Mouse (Mus musculus) gastrocnemius, adult 2 months (tissue): ENCODE measurements around the gene Adprh. TPM values are rescaled to one million over a fixed set of nuclear protein-coding genes. Genes with fewer than 3 reads are reported as not detected.

Experiments
- DNase-seq: peaks from one replicate; pipeline ENCODE4 v3.0.0; 2022
- H3K27ac ChIP-seq: fragments of 200-600 bp; 2 replicates; pipeline ENCODE4 v1.8.1; 2022; ENCODE audit warnings: mild to moderate bottlenecking
- H3K4me3 ChIP-seq: fragments of 200-600 bp; 2 replicates; pipeline ENCODE4 v1.8.1; 2022; ENCODE audit warnings: mild to moderate bottlenecking, moderate library complexity
- CTCF ChIP-seq: fragments of 200-600 bp; IDR thresholded peaks from 2 replicates; pipeline ENCODE4 v1.8.1; 2022; ENCODE audit warnings: antibody characterized with exemption, mild to moderate bottlenecking, moderate library complexity
- intact Hi-C: fragments of 180-260 bp; cut with DNase I; formaldehyde crosslinking; loops from one replicate; pipeline ENCODE4 v1.15.1; 2025
- total RNA-seq, 2 experiments: library from RNA; stranded (reverse); gene quantifications; 2 replicates each; pipeline ENCODE4 v1.2.3; 2021

Adprh gene
- total RNA-seq, 2 experiments from 2014 or later = 17.5 to 20.9 TPM

GRCm38 (mm10) chr16:38461749-38462148 lies 9.2 kb upstream of the Adprh start:
- no peak for TF ChIP-seq CTCF
- no peak overlapping the region for H3K27ac ChIP-seq
- DNase-seq = no peak

GRCm38 (mm10) chr16:38459990-38460389 lies 7.5 kb upstream of the Adprh start:
- no peak overlapping the region for H3K27ac ChIP-seq
- H3K4me3 ChIP-seq = no peak overlapping the region
- intact Hi-C loops = no loop called here
- no peak for TF ChIP-seq CTCF
- DNase-seq = no peak

More at GRCm38 (mm10) chr16:38461749-38462148, 9.2 kb upstream of the Adprh start:
- no peak overlapping the region for H3K4me3 ChIP-seq
- intact Hi-C loops = no loop called here

GRCm38 (mm10) chr16:38458600-38459280 lies 6.2 kb upstream of the Adprh start:
- DNase-seq = no peak
- Histone ChIP-seq H3K4me3 (no peak overlapping the region), H3K27ac (no peak overlapping the region)
- TF ChIP-seq CTCF = no peak
- intact Hi-C loops = no loop called here

GRCm38 (mm10) chr16:38456812-38457567 lies 4.5 kb upstream of the Adprh start:
- intact Hi-C loops = no loop called here
- peak overlapping the region; percentile 28 for H3K4me3 ChIP-seq
- DNase-seq = no peak
- no peak overlapping the region for H3K27ac ChIP-seq
- no peak for TF ChIP-seq CTCF

- no peak within 1 kb of the TSS for H3K4me3 ChIP-seq
- TF ChIP-seq CTCF = no peak
- H3K27ac ChIP-seq = no peak within 1 kb of the TSS
- DNase-seq = no peak
- intact Hi-C loops = no loop called here
Measured at GRCm38 (mm10) chr16:38455511-38456418, 3.3 kb upstream of the Adprh start, which contains the start of gene Cd80. Gene Cd80, plus strand, starts transcription at chr16:38455561.

- no peak overlapping the region for H3K27ac ChIP-seq
- no peak for TF ChIP-seq CTCF
- DNase-seq = no peak
- H3K4me3 ChIP-seq = no peak overlapping the region
- intact Hi-C loops = loop anchor here (5.0 kb wide), 1 partner anchor 57 kb away; no protein-coding TSS in a partner anchor
Measured at GRCm38 (mm10) chr16:38454533-38455254, 2.2 kb upstream of the Adprh start.

- TF ChIP-seq CTCF = no peak
- Histone ChIP-seq H3K27ac (no peak overlapping the region), H3K4me3 (no peak overlapping the region)
- intact Hi-C loops = loop anchor here (2.0 to 5.0 kb wide), 3 partner anchors 57 to 107 kb away; partner anchors contain the start of genes Cox17 and Gm21987
- no peak for DNase-seq
Measured at GRCm38 (mm10) chr16:38453952-38454351, 1.4 kb upstream of the Adprh start.

- Histone ChIP-seq H3K4me3 (peak overlapping the region; percentile 96), H3K27ac (peak overlapping the region; percentile 96)
- intact Hi-C loops = loop anchor here (2.0 to 5.0 kb wide), 3 partner anchors 56 to 106 kb away; partner anchors contain the start of genes Cox17 and Gm21987
- TF ChIP-seq CTCF = no peak
- DNase-seq = no peak
Measured at GRCm38 (mm10) chr16:38453203-38453553, 675 bp upstream of the Adprh start.

GRCm38 (mm10) chr16:38451421-38452205 lies 890 bp downstream of the Adprh start:
- DNase-seq = no peak
- H3K4me3 ChIP-seq = peak overlapping the region; percentile 96
- intact Hi-C loops = loop anchor here (2.0 to 5.0 kb wide), 3 partner anchors 54 to 105 kb away; partner anchors contain the start of genes Cox17 and Gm21987
- TF ChIP-seq CTCF = no peak
- H3K27ac ChIP-seq = peak overlapping the region; percentile 96

GRCm38 (mm10) chr16:38450707-38451106 lies 1.8 kb downstream of the Adprh start:
- intact Hi-C loops = loop anchor here (5.0 kb wide), 1 partner anchor 53 kb away; no protein-coding TSS in a partner anchor
- no peak for TF ChIP-seq CTCF
- DNase-seq = no peak

GRCm38 (mm10) chr16:38448458-38448857 lies 4.0 kb downstream of the Adprh start:
- no peak for DNase-seq
- no peak overlapping the region for H3K27ac ChIP-seq
- no peak for TF ChIP-seq CTCF
- H3K4me3 ChIP-seq = no peak overlapping the region
- intact Hi-C loops = no loop called here

More at GRCm38 (mm10) chr16:38450707-38451106, 1.8 kb downstream of the Adprh start:
- Histone ChIP-seq H3K27ac (no peak overlapping the region), H3K4me3 (no peak overlapping the region)
